Mouse (Mus musculus) megakaryocyte-erythroid progenitor cell, adult 5-6 weeks (primary cell): ENCODE data around the gene Ddx60. TPM values are rescaled to one million over a fixed set of nuclear protein-coding genes. Genes with fewer than 3 reads are reported as not detected.

ENCODE experiments used
- ATAC-seq: replicated peaks from 2 replicates; pipeline ENCODE4 v1.8.0; 2016; ENCODE audit warnings: mild to moderate bottlenecking, inconsistent platforms; ENCODE audit not compliant: severe bottlenecking, poor library complexity, low FRiP score, low TSS enrichment
- total RNA-seq, 2 experiments: library from RNA; stranded (forward) in 1 of 2; stranded (reverse) in 1 of 2; fragments of 200-1000, 215-1000 nt in 1 of 2; fragments of >200 nt in 1 of 2; fragmentation: Nextera tagmentation in 1 of 2; gene quantifications; 2 replicates each; pipeline ENCODE4 v1.2.3; 2014 to 2017

Gene Ddx60
- total RNA-seq, 2 experiments from 2014 or later: 2.3 to 6.3 TPM

GRCm38 (mm10) chr8:61969581-61969980 lies 41.7 kb downstream of the Ddx60 start:
- no peak for ATAC-seq

GRCm38 (mm10) chr8:61984941-61985340 lies 57.1 kb downstream of the Ddx60 start:
- no peak for ATAC-seq

GRCm38 (mm10) chr8:61985703-61986475 lies 58.0 kb downstream of the Ddx60 start:
- ATAC-seq: no peak

GRCm38 (mm10) chr8:61989464-61989863 lies 61.6 kb downstream of the Ddx60 start:
- ATAC-seq: no peak

- no peak for ATAC-seq
Observed at GRCm38 (mm10) chr8:61992796-61993195, 64.9 kb downstream of the Ddx60 start.

- ATAC-seq: no peak
Observed at GRCm38 (mm10) chr8:61997125-61997524, 69.2 kb downstream of the Ddx60 start.

- no peak for ATAC-seq
Observed at GRCm38 (mm10) chr8:62014166-62014565, 86.3 kb downstream of the Ddx60 start.

GRCm38 (mm10) chr8:62014582-62014981 lies 86.7 kb downstream of the Ddx60 start:
- ATAC-seq: no peak

- ATAC-seq: no peak
Observed at GRCm38 (mm10) chr8:62034351-62034750, 106.5 kb downstream of the Ddx60 start.

- ATAC-seq: peak; percentile 70; the same call in 1 of the 2 replicates
Observed at GRCm38 (mm10) chr8:62046809-62047208, 118.9 kb downstream of the Ddx60 start.

- no peak for ATAC-seq
Observed at GRCm38 (mm10) chr8:62060357-62060756, 132.5 kb downstream of the Ddx60 start.

GRCm38 (mm10) chr8:62068305-62068704 lies 140.4 kb downstream of the Ddx60 start:
- no peak for ATAC-seq

- ATAC-seq: no peak; the same call in 1 of the 2 replicates
Observed at GRCm38 (mm10) chr8:62080195-62080802, 152.4 kb downstream of the Ddx60 start.

GRCm38 (mm10) chr8:62081804-62082203 lies 153.9 kb downstream of the Ddx60 start:
- no peak for ATAC-seq

Other genes starting within 250 kb of the Ddx60 start
- not detected in 2 replicates for gene Palld, start 25.4 kb upstream of the Ddx60 start, total RNA-seq (2014; fragmentation: Nextera tagmentation)
- gene Palld, start 25.4 kb upstream of the Ddx60 start, total RNA-seq (2017): 0.70 TPM in 1 of 2 replicates, not detected in the other
- not detected in 2 replicates for gene Anxa10, start 195.1 kb downstream of the Ddx60 start, total RNA-seq (2014; fragmentation: Nextera tagmentation)
- gene Anxa10, start 195.1 kb downstream of the Ddx60 start, total RNA-seq (2017): not detected in 2 replicates